Mouse (Mus musculus): ENCODE data around the gene Ccr5. TPM values are rescaled to one million over a fixed set of nuclear protein-coding genes. Genes with fewer than 3 reads are reported as not detected.
"Not testable (repeated sequence)": the region's sequence is repeated elsewhere in the genome, so short reads cannot be mapped to it uniquely, and the experiment has no call there.

The Ccr5 gene
- not detected for polyA plus RNA-seq (2021)

GRCm38 (mm10) chr9:124121387-124122184, at the start of gene Ccr5:
Gene Ccr5 (plus strand): TSS chr9:124121543.
- DNase-seq (ENCODE audit: low read depth, low spot score) (no peak), ATAC-seq (no peak)
- H3K27me3 ChIP-seq = peaks cover 9% of the 10 kb centered on the region
- CTCF ChIA-PET = no interaction called here
- POLR2A ChIA-PET = no interaction called here
- in situ Hi-C loops (cut with MboI; ENCODE audit: low pct_unique_long_range_greater_than_20kb) = no loop called here
- no peak for TF ChIP-seq CTCF (IDR thresholded peaks at IDR 0.05)

- no peak for TF ChIP-seq CTCF (IDR thresholded peaks at IDR 0.05)
- ChIA-PET CTCF (no interaction called here), POLR2A (no interaction called here)
- H3K27me3 ChIP-seq = no peaks in the 10 kb centered on the region
- in situ Hi-C loops (cut with MboI; ENCODE audit: low pct_unique_long_range_greater_than_20kb) = no loop called here
- DNase-seq (ENCODE audit: low read depth, low spot score) (no peak), ATAC-seq (no peak)
Measured at GRCm38 (mm10) chr9:124079803-124080202, 41.5 kb upstream of the Ccr5 start.

- ATAC-seq; H3K27me3 ChIP-seq; DNase-seq (ENCODE audit: low read depth, low spot score); POLR2A ChIA-PET; in situ Hi-C loops (cut with MboI; ENCODE audit: low pct_unique_long_range_greater_than_20kb); CTCF ChIA-PET: not testable (repeated sequence)
Measured at GRCm38 (mm10) chr9:124080471-124080870, 40.9 kb upstream of the Ccr5 start.

- POLR2A ChIA-PET = no interaction called here
- no peak for TF ChIP-seq CTCF (IDR thresholded peaks at IDR 0.05)
- H3K27me3 ChIP-seq = no peaks in the 10 kb centered on the region
- CTCF ChIA-PET = no interaction called here
- DNase-seq (ENCODE audit: low read depth, low spot score) (no peak), ATAC-seq (no peak)
- in situ Hi-C loops (cut with MboI; ENCODE audit: low pct_unique_long_range_greater_than_20kb) = no loop called here
Measured at GRCm38 (mm10) chr9:124090441-124090840, 30.9 kb upstream of the Ccr5 start.

GRCm38 (mm10) chr9:124099127-124099526, 22.2 kb upstream of the Ccr5 start:
- ChIA-PET POLR2A (no interaction called here), CTCF (no interaction called here)
- DNase-seq (ENCODE audit: low read depth, low spot score) (no peak), ATAC-seq (no peak)
- H3K27me3 ChIP-seq = no peaks in the 10 kb centered on the region
- TF ChIP-seq CTCF (IDR thresholded peaks at IDR 0.05) = no peak
- in situ Hi-C loops (cut with MboI; ENCODE audit: low pct_unique_long_range_greater_than_20kb) = no loop called here

- in situ Hi-C loops (cut with MboI; ENCODE audit: low pct_unique_long_range_greater_than_20kb) = no loop called here
- TF ChIP-seq CTCF (IDR thresholded peaks at IDR 0.05) = no peak
- DNase-seq (ENCODE audit: low read depth, low spot score) = no peak
- CTCF ChIA-PET = no interaction called here
- POLR2A ChIA-PET = no interaction called here
- ATAC-seq = no peak
- H3K27me3 ChIP-seq = no peaks in the 10 kb centered on the region
Measured at GRCm38 (mm10) chr9:124100357-124100756, 21.0 kb upstream of the Ccr5 start.

GRCm38 (mm10) chr9:124101723-124102122, 19.6 kb upstream of the Ccr5 start, which contains the start of gene Ccr2:
Gene Ccr2 (plus strand): TSS chr9:124101950.
- CTCF ChIA-PET = no interaction called here
- in situ Hi-C loops (cut with MboI; ENCODE audit: low pct_unique_long_range_greater_than_20kb) = no loop called here
- no peaks in the 10 kb centered on the region for H3K27me3 ChIP-seq
- no peak for DNase-seq (ENCODE audit: low read depth, low spot score)
- POLR2A ChIA-PET = no interaction called here
- no peak for TF ChIP-seq CTCF (IDR thresholded peaks at IDR 0.05)
- ATAC-seq = no peak

GRCm38 (mm10) chr9:124103199-124103598, 18.1 kb upstream of the Ccr5 start:
- DNase-seq (ENCODE audit: low read depth, low spot score) = no peak
- CTCF ChIA-PET = no interaction called here
- no peaks in the 10 kb centered on the region for H3K27me3 ChIP-seq
- TF ChIP-seq CTCF (IDR thresholded peaks at IDR 0.05) = no peak
- POLR2A ChIA-PET = no interaction called here
- in situ Hi-C loops (cut with MboI; ENCODE audit: low pct_unique_long_range_greater_than_20kb) = no loop called here
- ATAC-seq = no peak

GRCm38 (mm10) chr9:124105196-124105595, 16.1 kb upstream of the Ccr5 start:
- in situ Hi-C loops (cut with MboI; ENCODE audit: low pct_unique_long_range_greater_than_20kb) = no loop called here
- TF ChIP-seq CTCF (IDR thresholded peaks at IDR 0.05) = no peak
- H3K27me3 ChIP-seq = no peaks in the 10 kb centered on the region
- CTCF ChIA-PET = no interaction called here
- POLR2A ChIA-PET = no interaction called here
- DNase-seq (ENCODE audit: low read depth, low spot score) (no peak), ATAC-seq (no peak)

GRCm38 (mm10) chr9:124107232-124107631, 14.1 kb upstream of the Ccr5 start:
- POLR2A ChIA-PET = no interaction called here
- no peak for ATAC-seq
- CTCF ChIA-PET = no interaction called here
- no peak for TF ChIP-seq CTCF (IDR thresholded peaks at IDR 0.05)
- in situ Hi-C loops (cut with MboI; ENCODE audit: low pct_unique_long_range_greater_than_20kb) = no loop called here
- no peaks in the 10 kb centered on the region for H3K27me3 ChIP-seq
- DNase-seq (ENCODE audit: low read depth, low spot score) = no peak

- ChIA-PET CTCF (no interaction called here), POLR2A (no interaction called here)
- no peaks in the 10 kb centered on the region for H3K27me3 ChIP-seq
- no peak for TF ChIP-seq CTCF (IDR thresholded peaks at IDR 0.05)
- in situ Hi-C loops (cut with MboI; ENCODE audit: low pct_unique_long_range_greater_than_20kb) = no loop called here
- DNase-seq (ENCODE audit: low read depth, low spot score) = no peak
- no peak for ATAC-seq
Measured at GRCm38 (mm10) chr9:124108356-124109127, 12.8 kb upstream of the Ccr5 start.

Measured in Patski (cell line).